Mouse (Mus musculus) neural tube, embryonic 13.5 days (tissue): ENCODE results near the gene Elovl6. TPM values are rescaled to one million over a fixed set of nuclear protein-coding genes. Genes with fewer than 3 reads are reported as not detected.

Experiments
- ATAC-seq: fragments of 200-750 bp; cut with Nextera tagmentation; 2 replicates; pipeline ENCODE4 v1.8.0; 2017; ENCODE audit warnings: low read depth, mild to moderate bottlenecking, moderate TSS enrichment, moderate library complexity
- H3K27ac ChIP-seq: fragments of 300-500 bp; sonication (generic); replicated peaks from 2 replicates; pipeline ENCODE4 v1.5.1; 2015; ENCODE audit warnings: moderate library complexity, mild to moderate bottlenecking, inconsistent platforms
- H3K27me3 ChIP-seq: fragments of 300-500 bp; sonication (generic); 2 replicates; pipeline ENCODE4 v1.6.1; 2015; ENCODE audit warnings: mild to moderate bottlenecking, inconsistent platforms
- H3K36me3 ChIP-seq: fragments of 300-500 bp; sonication (generic); 2 replicates; pipeline ENCODE4 v1.6.1; 2015; ENCODE audit warnings: mild to moderate bottlenecking, inconsistent platforms
- H3K4me1 ChIP-seq: fragments of 300-500 bp; sonication (generic); replicated peaks from 2 replicates; pipeline ENCODE4 v1.6.1; 2015; ENCODE audit warnings: inconsistent platforms
- H3K4me2 ChIP-seq: fragments of 300-500 bp; sonication (generic); 2 replicates; pipeline ENCODE4 v1.6.1; 2015; ENCODE audit warnings: inconsistent platforms, mild to moderate bottlenecking, moderate library complexity
- H3K4me3 ChIP-seq: fragments of 300-500 bp; sonication (generic); 2 replicates; pipeline ENCODE4 v1.5.1; 2015; ENCODE audit warnings: mild to moderate bottlenecking, inconsistent platforms
- H3K9ac ChIP-seq: fragments of 300-500 bp; sonication (generic); 2 replicates; pipeline ENCODE4 v1.6.1; 2015; ENCODE audit warnings: moderate library complexity, mild to moderate bottlenecking, inconsistent platforms
- H3K9me3 ChIP-seq: fragments of 300-500 bp; sonication (generic); 2 replicates; pipeline ENCODE4 v1.6.1; 2016; ENCODE audit warnings: inconsistent platforms
- WGBS: fragments of 180-500 bp; shearing (Covaris S2); methylation state at CpG from one replicate; pipeline ENCODE4 v1.1.7; 2015; 5-methylcytosine and 5-hydroxymethylcytosine counted together
- microRNA-seq: library from miRNA; unstranded; fragments of <30 nt; microRNA quantifications from one replicate; pipeline ENCODE4, GENCODE M21; 2016
- polyA plus RNA-seq: library from polyadenylated mRNA; unstranded; fragments of >200 nt; fragmentation: Nextera tagmentation; extraction: Ambion mirVana; gene quantifications from 2 replicates; pipeline ENCODE4 v1.2.1, GENCODE M21; 2015

Elovl6 gene
- polyA plus RNA-seq, 1 experiment from 2014 or later: 30.8 TPM

GRCm38 (mm10) chr3:129686698-129687333, 154.7 kb downstream of the Elovl6 start:
- Histone ChIP-seq H3K36me3 (no peaks in the 10 kb centered on the region), H3K27ac (no peak overlapping the region), H3K4me2 (no peak overlapping the region), H3K9me3 (no peaks in the 10 kb centered on the region), H3K4me3 (no peak overlapping the region), H3K27me3 (no peaks in the 10 kb centered on the region), H3K4me1 (0 out of 2 replicates have a peak, but pooled peaks cover 2% of the 10 kb centered on the region), H3K9ac (no peak overlapping the region)
- 55% methylated on average over 8 of the region's 8 CpGs for WGBS
- ATAC-seq: peak; percentile 62; the same call in 1 of the 2 replicates

- no peaks in the 10 kb centered on the region for H3K36me3 ChIP-seq
- no peak overlapping the region for H3K4me3 ChIP-seq
- no peak overlapping the region for H3K27ac ChIP-seq
- no peak overlapping the region for H3K9ac ChIP-seq
- ATAC-seq: no peak; the same call in 1 of the 2 replicates
- H3K4me2 ChIP-seq: no peak overlapping the region
- no peaks in the 10 kb centered on the region for H3K9me3 ChIP-seq
- no peaks in the 10 kb centered on the region for H3K27me3 ChIP-seq
- WGBS: 78% methylated on average over 5 of the region's 5 CpGs
- H3K4me1 ChIP-seq: 0 out of 2 replicates have a peak, but pooled peaks cover 2% of the 10 kb centered on the region
These were observed 155.3 kb downstream of the Elovl6 start for GRCm38 (mm10) chr3:129687429-129687828.

Small RNAs within 50 kb of the gene (microRNA-seq; reads per million reads assigned to microRNA genes)
- gene Gm24515: not detected

Other genes starting within 250 kb of the Elovl6 start
- gene Enpep, start 199.6 kb upstream of the Elovl6 start, polyA plus RNA-seq: 1.5 and 2.1 TPM in 2 replicates
- gene Egf, start 223.0 kb downstream of the Elovl6 start, polyA plus RNA-seq: 1.8 and 3.2 TPM in 2 replicates